Mouse (Mus musculus) limb, embryonic 14.5 days (tissue): ENCODE measurements at regions not wholly inside any gene's neighbourhood (a gene's known extent, or its start where the extent isn't known, plus 50 kb on each side); places are given as distances from the start of the nearest gene placed in this dataset.

Experiments
- ATAC-seq: fragments of 200-750 bp; cut with Nextera tagmentation; 2 replicates; pipeline ENCODE4 v1.8.0; 2017; ENCODE audit warnings: low read depth, moderate number of reproducible peaks, moderate TSS enrichment; ENCODE audit not compliant: low FRiP score
- DNase-seq: peaks from one replicate; pipeline ENCODE4 v3.0.0-alpha.2; 2015; ENCODE audit warnings: low spot score
- H3K27ac ChIP-seq: fragments of 300-500 bp; sonication (generic); replicated peaks from 2 replicates; pipeline ENCODE4 v1.5.1; 2014; ENCODE audit warnings: low read depth, mild to moderate bottlenecking, low read length, moderate library complexity, mixed read lengths
- H3K27me3 ChIP-seq: fragments of 300-500 bp; sonication (generic); 2 replicates; pipeline ENCODE4 v1.6.1; 2014; ENCODE audit warnings: low read length, mixed read lengths; ENCODE audit not compliant: control insufficient read depth, insufficient read depth
- H3K36me3 ChIP-seq: fragments of 300-500 bp; sonication (generic); 2 replicates; pipeline ENCODE4 v1.6.1; 2014; ENCODE audit warnings: mild to moderate bottlenecking, low read length, moderate library complexity, mixed read lengths; ENCODE audit not compliant: control insufficient read depth, insufficient read depth
- H3K4me1 ChIP-seq: fragments of 300-500 bp; sonication (generic); 2 replicates; pipeline ENCODE4 v1.6.1; 2014; ENCODE audit warnings: antibody characterized with exemption, low read length, mixed read lengths; ENCODE audit not compliant: control insufficient read depth, insufficient read depth
- H3K4me2 ChIP-seq: fragments of 300-500 bp; sonication (generic); replicated peaks from 2 replicates; pipeline ENCODE4 v1.6.1; 2014; ENCODE audit warnings: low read depth, mild to moderate bottlenecking, low read length, moderate library complexity; ENCODE audit not compliant: severe bottlenecking
- H3K4me3 ChIP-seq: fragments of 300-500 bp; sonication (generic); replicated peaks from 2 replicates; pipeline ENCODE4 v1.5.1; 2014; ENCODE audit warnings: low read length
- H3K9ac ChIP-seq: fragments of 300-500 bp; sonication (generic); 2 replicates; pipeline ENCODE4 v1.6.1; 2014; ENCODE audit warnings: mild to moderate bottlenecking, low read depth, low read length, moderate library complexity; ENCODE audit not compliant: severe bottlenecking
- H3K9me3 ChIP-seq: fragments of 300-500 bp; sonication (generic); 2 replicates; pipeline ENCODE4 v1.6.1; 2016; ENCODE audit warnings: low read length; ENCODE audit not compliant: control insufficient read depth
- POLR2A ChIP-seq: fragments of 200-500 bp; IDR thresholded peaks from 2 replicates; pipeline ENCODE4 v1.8.0; 2012; ENCODE audit warnings: inconsistent platforms, mild to moderate bottlenecking, moderate library complexity, borderline replicate concordance; ENCODE audit not compliant: insufficient read depth, insufficient read length; ENCODE audit errors: extremely low read depth
- WGBS: fragments of 180-500 bp; shearing (Covaris S2); extraction: QIAGEN DNeasy Blood & Tissue Kit; methylation state at CpG from one replicate; pipeline ENCODE4 v1.1.7; 2014; 5-methylcytosine and 5-hydroxymethylcytosine counted together

DNA sequence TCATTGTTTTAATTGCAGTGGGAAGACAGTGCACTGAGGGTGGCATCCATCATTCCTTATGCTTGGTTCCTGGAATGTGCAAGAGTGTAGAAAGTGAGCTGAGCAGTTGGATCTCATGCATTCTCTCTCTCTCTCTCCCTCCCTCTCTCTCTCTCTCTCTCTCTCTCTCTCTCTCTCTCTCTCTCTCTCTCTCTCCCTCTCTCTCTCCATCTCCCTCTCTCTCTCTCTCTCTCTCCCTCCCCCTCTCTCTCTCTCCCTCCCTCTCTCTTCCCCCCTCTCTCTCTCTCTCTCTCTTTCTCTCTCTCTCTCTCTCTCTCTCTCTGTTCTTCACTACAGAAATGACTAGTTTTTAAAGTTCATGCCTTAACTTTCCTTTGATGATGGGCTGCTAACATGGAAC lies 583.1 kb downstream of the Etnk1 start:
- H3K9ac ChIP-seq = no peak overlapping the region
- H3K27ac ChIP-seq = no peak overlapping the region
- no peak overlapping the region for H3K4me2 ChIP-seq
- H3K9me3 ChIP-seq = no peaks in the 10 kb centered on the region
- H3K36me3 ChIP-seq = no peaks in the 10 kb centered on the region
- no peak overlapping the region for H3K4me3 ChIP-seq
- no peak for TF ChIP-seq POLR2A
- H3K27me3 ChIP-seq = no peaks in the 10 kb centered on the region
- ATAC-seq (no peak), DNase-seq (no peak)
- H3K4me1 ChIP-seq = no peaks in the 10 kb centered on the region

DNA sequence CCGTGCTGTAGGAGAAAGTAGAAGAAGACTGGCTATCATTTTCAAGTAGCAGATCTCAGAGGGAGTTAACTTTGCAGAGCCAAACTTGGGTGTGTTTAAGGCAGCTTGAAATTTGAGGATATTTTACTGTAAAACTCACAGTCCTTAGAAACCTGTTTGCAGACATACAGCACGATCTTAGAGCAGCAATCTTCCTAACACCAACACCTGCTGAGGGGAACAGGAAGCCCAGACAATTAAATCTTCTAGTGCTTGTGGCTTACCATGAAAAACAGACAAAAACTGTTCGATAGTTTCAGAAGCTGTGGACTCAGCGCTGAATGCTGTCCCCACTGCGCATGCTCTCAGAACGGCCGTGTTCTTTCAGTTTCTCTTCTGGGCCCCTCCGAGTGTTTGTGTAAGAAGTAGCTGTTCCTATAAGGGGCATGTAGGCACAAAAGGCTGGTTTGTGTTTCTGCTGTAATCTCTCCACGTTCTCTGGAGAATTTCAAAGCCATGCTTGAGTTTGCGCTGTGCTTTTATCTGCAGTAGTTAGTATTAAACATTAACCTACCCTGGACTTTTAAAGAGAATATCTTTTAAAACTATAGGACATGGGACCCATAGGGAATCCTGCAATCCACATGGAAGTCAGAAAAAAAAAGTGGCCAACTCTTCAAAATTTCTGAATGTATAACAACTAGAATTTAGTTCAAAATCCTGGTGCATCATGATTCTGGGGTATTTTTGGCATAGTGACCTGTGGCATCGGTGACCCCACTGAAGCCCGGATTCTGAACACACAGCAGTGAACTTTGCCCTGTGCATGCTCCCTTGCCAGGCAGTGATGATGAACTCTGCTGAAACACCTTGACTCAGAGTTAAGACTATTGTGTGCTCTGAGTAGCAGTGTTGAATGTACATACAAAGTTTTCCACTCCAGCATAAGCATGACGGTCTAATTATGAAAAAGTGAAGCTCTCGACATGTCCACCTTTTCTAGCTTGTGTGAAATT lies 584.4 kb downstream of the Etnk1 start:
- no peaks in the 10 kb centered on the region for H3K9me3 ChIP-seq
- no peak overlapping the region; the same call in 1 of the 2 replicates for H3K27ac ChIP-seq
- H3K4me1 ChIP-seq = no peaks in the 10 kb centered on the region
- peak overlapping the region; percentile 29; the same call in 1 of the 2 replicates for H3K4me2 ChIP-seq
- ATAC-seq = no peak
- H3K9ac ChIP-seq = no peak overlapping the region
- no peak overlapping the region for H3K4me3 ChIP-seq
- no peaks in the 10 kb centered on the region for H3K27me3 ChIP-seq
- H3K36me3 ChIP-seq = no peaks in the 10 kb centered on the region
- WGBS = 69% methylated on average over 14 of the region's 14 CpGs
- no peak for DNase-seq
- no peak for TF ChIP-seq POLR2A

DNA sequence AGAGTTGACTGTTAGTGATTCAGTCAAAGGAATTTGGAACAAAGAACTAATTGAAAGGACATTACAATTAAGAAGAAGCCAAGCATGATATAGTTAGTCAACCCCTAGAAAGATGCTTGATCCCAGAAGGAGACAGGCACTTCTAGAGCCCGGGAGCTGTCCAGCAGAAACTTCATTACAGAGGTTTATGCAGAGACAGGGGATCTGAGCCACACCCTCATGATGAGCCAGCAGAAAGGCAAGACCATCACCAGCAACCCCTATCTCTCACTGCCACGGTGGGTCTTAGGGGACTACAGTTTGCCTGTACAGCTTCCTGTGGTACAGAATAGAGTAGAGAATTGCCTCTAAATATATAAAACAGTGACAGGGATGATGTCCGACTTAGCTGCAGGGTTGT lies 590.4 kb downstream of the Etnk1 start:
- Histone ChIP-seq H3K36me3 (no peaks in the 10 kb centered on the region), H3K27ac (no peak overlapping the region), H3K9me3 (no peaks in the 10 kb centered on the region), H3K4me3 (no peak overlapping the region), H3K9ac (no peak overlapping the region), H3K4me2 (no peak overlapping the region), H3K4me1 (no peaks in the 10 kb centered on the region), H3K27me3 (no peaks in the 10 kb centered on the region)
- DNase-seq (no peak), ATAC-seq (no peak)
- no peak for TF ChIP-seq POLR2A
- 82% methylated on average over 3 of the region's 3 CpGs for WGBS

DNA sequence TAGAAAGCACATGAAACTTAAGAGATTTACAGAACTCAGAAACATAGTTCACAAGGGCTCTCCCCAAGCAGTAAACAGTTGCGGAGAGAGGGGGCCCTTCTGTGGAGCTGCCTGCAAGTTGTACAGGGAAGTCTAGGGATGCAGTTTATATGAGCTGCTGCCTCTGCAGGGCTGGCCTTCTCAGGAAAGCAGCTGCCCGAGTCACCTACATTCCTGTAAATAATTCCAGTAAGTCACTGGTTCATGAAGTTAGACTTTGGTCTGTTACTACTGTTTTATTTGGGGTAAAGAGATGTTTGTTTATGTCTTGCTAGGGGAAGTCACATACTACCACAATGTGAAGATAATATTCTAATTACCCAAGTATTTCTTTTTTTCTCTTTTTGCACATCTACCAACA lies 601.1 kb downstream of the Etnk1 start:
- Histone ChIP-seq H3K27me3 (no peaks in the 10 kb centered on the region), H3K36me3 (no peaks in the 10 kb centered on the region), H3K9me3 (peaks cover 7% of the 10 kb centered on the region), H3K4me1 (no peaks in the 10 kb centered on the region), H3K4me2 (no peak overlapping the region), H3K4me3 (no peak overlapping the region), H3K9ac (no peak overlapping the region), H3K27ac (no peak overlapping the region)
- ATAC-seq = no peak
- DNase-seq = no peak
- TF ChIP-seq POLR2A = no peak
- 55% methylated on average over 2 of the region's 2 CpGs for WGBS
